Mouse (Mus musculus): ENCODE measurements around the gene Atp13a3.

Gene Atp13a3

GRCm38 (mm10) chr16:30278406-30278805 is 127.4 kb downstream of the Atp13a3 start:
- DNase-seq (ENCODE audit: low spot score), result no peak

- DNase-seq (ENCODE audit: low spot score), result no peak
Measured at GRCm38 (mm10) chr16:30275558-30276340, 130.0 kb downstream of the Atp13a3 start.

- DNase-seq (ENCODE audit: low spot score), result no peak
Measured at GRCm38 (mm10) chr16:30273065-30273464, 132.7 kb downstream of the Atp13a3 start.

GRCm38 (mm10) chr16:30271941-30272595 is 133.7 kb downstream of the Atp13a3 start:
- no peak for DNase-seq (ENCODE audit: low spot score)

GRCm38 (mm10) chr16:30271223-30271761 is 134.5 kb downstream of the Atp13a3 start:
- DNase-seq (ENCODE audit: low spot score), result no peak

- DNase-seq (ENCODE audit: low spot score), result no peak
Measured at GRCm38 (mm10) chr16:30267359-30267758, 138.4 kb downstream of the Atp13a3 start, which contains the start of gene Cpn2. TSS of gene Cpn2 (minus strand) at chr16:30267499.

- no peak for DNase-seq (ENCODE audit: low spot score)
Measured at GRCm38 (mm10) chr16:30266561-30266960, 139.2 kb downstream of the Atp13a3 start.

GRCm38 (mm10) chr16:30265611-30266010 is 140.2 kb downstream of the Atp13a3 start:
- no peak for DNase-seq (ENCODE audit: low spot score)

- peak; percentile 18 for DNase-seq (ENCODE audit: low spot score)
Measured at GRCm38 (mm10) chr16:30263156-30263555, 142.6 kb downstream of the Atp13a3 start.

- peak; percentile 91 for DNase-seq (ENCODE audit: low spot score)
Measured at GRCm38 (mm10) chr16:30262664-30263063, 143.1 kb downstream of the Atp13a3 start.
